Mouse (Mus musculus) kidney, adult 2 months (tissue): ENCODE measurements around the gene Znrd1as.

ENCODE experiments used
- CTCF ChIP-seq: fragments of 200-500 bp; conservative IDR thresholded peaks from 2 replicates; pipeline ENCODE4 v1.5.1; 2011; ENCODE audit warnings: low read depth, mild to moderate bottlenecking, control low read depth, low read length, moderate library complexity, mixed read lengths; ENCODE audit not compliant: insufficient read depth, insufficient read length
- POLR2A ChIP-seq: fragments of 200-500 bp; IDR thresholded peaks from one replicate; pipeline ENCODE4 v1.6.1; 2011; ENCODE audit warnings: low read depth, low read length, control low read depth

GRCm38 (mm10) chr17:36920239-36920638 is 38.2 kb upstream of the Znrd1as start:
- TF ChIP-seq CTCF (no peak), POLR2A (no peak)
